Mouse (Mus musculus) activated CD4-positive, CD25-positive, alpha-beta regulatory T cell, adult 9 weeks (primary cell): ENCODE measurements around the gene Gtpbp8. TPM values are rescaled to one million over a fixed set of nuclear protein-coding genes. Genes with fewer than 3 reads are reported as not detected.

Experiments
- polyA plus RNA-seq: library from polyadenylated mRNA; unstranded; fragments of 100-300 nt; shearing (Covaris generic); gene quantifications from one replicate; pipeline ENCODE4 v1.2.1, GENCODE M21; 2017

Gene Gtpbp8
- 43.7 TPM for polyA plus RNA-seq

DNA sequence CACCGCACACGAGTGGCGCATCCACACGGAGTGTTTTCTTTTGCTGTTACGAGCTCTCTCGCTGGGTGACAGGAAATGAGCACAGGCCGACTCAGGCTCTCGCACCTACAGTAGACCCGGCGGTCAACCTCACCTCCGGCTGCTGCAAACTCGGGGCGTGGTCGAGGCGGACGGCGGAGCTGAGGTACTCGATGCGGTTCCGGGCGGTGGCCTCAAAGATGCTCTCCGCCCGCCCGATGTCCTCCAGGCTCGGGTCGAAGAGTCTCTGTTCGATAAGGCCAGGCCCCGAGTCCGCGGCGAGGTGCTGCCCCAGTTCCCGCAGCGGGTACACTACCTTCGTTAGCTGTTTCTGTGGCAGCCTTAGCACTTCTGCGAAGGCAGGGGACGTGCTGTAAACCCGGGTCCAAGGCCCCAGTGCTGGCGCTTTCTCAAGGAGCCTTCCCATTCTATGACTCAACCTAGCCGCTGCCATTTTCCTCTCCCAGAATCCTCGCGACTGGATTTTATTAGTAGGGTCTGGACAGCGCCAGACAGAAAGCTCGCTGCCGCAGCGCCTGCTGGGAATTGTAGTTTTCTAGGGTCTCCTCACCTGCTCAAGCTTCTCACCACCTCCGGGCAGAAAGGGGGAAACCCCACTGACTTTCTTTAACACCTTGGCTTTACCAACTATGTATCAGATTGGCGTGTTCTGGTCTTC, at the start of gene Gtpbp8:
Gene Gtpbp8, minus strand, starts transcription at position 498 of the 697 bp plus-strand sequence.

DNA sequence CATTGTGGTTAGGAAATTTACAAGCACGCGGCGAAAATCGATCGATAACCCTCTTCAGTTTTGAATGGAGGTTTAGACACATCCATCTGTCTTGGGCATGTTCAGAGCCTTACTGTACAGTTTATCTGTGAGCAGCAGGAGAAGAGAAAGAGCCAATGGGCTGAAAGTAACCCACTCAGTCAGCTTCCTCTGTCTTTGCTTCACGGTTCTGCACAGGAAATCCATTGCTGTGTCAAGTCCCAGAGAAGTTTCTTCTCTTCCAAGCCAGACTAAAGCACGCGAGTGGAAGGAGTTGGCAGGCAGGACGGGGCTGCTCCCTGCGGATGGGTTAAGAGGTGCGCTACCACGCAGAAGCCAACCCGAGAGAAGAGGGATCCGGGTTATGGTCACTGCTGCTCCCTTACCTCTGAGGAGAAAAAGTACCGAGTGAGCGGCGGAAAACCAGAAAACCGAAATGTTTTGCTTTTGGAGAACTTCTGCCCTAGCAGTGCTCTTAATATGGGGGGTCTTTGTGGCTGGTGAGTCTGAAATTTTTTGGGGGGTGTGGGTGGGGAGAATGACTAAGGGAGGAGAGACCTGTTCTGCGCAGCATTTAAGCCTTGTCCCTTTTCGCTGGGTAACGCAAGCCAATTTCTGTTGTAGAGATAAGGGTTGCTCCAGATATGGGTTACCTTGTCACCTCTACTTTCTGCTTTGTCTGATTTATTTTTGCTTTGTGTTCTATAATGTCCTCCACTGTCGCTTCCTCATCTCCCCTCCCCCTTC, 19.6 kb upstream of the Gtpbp8 start, which contains the start of gene Cd200r1:
Gene Cd200r1, plus strand, starts transcription at position 182 of the 765 bp plus-strand sequence.

DNA sequence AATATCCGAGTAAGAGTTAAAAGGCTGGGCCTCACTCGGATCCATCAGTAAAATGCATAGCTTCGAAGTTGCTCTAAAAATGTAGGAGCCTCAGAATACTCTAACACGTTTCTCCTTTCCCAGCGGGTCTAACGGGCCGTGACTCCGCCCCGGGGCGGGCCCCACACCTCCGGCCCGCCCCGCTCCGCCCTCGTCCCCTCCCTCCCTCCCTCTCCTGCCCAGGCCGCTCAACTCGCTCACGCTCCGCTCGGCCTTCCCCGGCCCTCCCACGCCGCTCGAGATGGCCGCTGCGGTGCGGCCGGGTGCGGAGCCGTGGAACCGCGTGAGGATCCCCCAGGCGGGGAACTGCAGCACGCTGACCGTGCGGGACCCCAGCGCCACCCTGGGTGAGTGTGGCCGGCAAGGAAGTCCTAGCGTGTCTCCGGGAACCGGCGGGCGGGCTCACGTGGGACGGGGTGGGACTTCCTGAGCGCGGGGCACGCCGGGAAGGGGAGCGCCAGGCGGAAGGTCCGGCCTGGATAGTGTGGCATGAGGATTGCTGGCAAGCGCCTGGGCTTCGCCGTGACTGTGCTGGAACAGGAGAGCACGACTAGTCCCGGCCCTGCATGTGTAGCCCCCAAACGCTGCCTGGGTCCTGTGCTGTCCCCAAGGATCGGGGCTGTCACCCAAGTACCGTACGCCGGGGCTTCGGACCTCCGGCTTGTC, 21.9 kb downstream of the Gtpbp8 start, which contains the start of gene Nepro:
Gene Nepro, plus strand, starts transcription at position 219 of the 705 bp plus-strand sequence.

Other genes with a start within 250 kb of the Gtpbp8 start
- 1.3 TPM for gene Boc, start 187.5 kb downstream of the Gtpbp8 start, polyA plus RNA-seq
- 10.3 TPM for gene Nepro, start 22.1 kb downstream of the Gtpbp8 start, polyA plus RNA-seq
- 51.9 TPM for gene Cd200r1, start 19.4 kb upstream of the Gtpbp8 start, polyA plus RNA-seq
- gene Cd200r4, start 65.4 kb upstream of the Gtpbp8 start, polyA plus RNA-seq, result 6.2 TPM
- not detected for gene Cd200r2, start 120.7 kb upstream of the Gtpbp8 start, polyA plus RNA-seq
- 1.1 TPM for gene Cd200r3, start 197.3 kb upstream of the Gtpbp8 start, polyA plus RNA-seq